In genomic region chr6:36897616-36898149, GRCm38 (mm10) we compare ENCODE assay signal across 34 mouse cellular contexts.
DNase-seq lines count a peak whose midpoint lies in the region; ATAC-seq lines count a peak whose summit lies in the region.
"Had no signal": no experiment of that assay in that cellular context is flagged by ENCODE, and none has a peak within 500 bp of the region (broad histone marks: within the 10 kb centered on the region; RNA-seq: fewer than 3 reads in every experiment).

No protein-coding gene starts in this region.

- H3K9ac ChIP-seq in intestine, embryonic 14.5 days (ENCODE audit: low read length), result no peak overlapping the region
- no peak overlapping the region for H3K9ac ChIP-seq in intestine, embryonic 15.5 days
- no peak overlapping the region for H3K9ac ChIP-seq in limb, embryonic 11.5 days (ENCODE audit: low read length)
- H3K9ac ChIP-seq: forebrain, embryonic 15.5 days; heart, embryonic 15.5 days; liver, embryonic 14.5 days; lung, embryonic 15.5 days; midbrain, embryonic 12.5 days; neural tube, embryonic 12.5 days had no signal

- H3K4me1 ChIP-seq in intestine, embryonic 14.5 days (replicated peaks; ENCODE audit: control insufficient read depth, insufficient read depth, low read length), result peaks cover 3% of the 10 kb centered on the region; the same call in 1 of the 2 replicates
- no peaks in the 10 kb centered on the region for H3K4me1 ChIP-seq in intestine, embryonic 15.5 days (replicated peaks)
- 0 out of 2 replicates have a peak, but pooled peaks cover 2% of the 10 kb centered on the region for H3K4me1 ChIP-seq in limb, embryonic 11.5 days (ENCODE audit: control insufficient read depth, insufficient read depth, low read length)
- H3K4me1 ChIP-seq in limb, embryonic 10.5 days, result peaks cover 33% of the 10 kb centered on the region
- H3K4me1 ChIP-seq: forebrain, embryonic 15.5 days; megakaryocyte, embryonic 14.5 days had no signal

- 38% methylated on average over 3 of the region's 3 CpGs for WGBS in intestine, embryonic 14.5 days
- 40% methylated on average over 3 of the region's 3 CpGs for WGBS in intestine, embryonic 15.5 days
- 10% methylated on average over 3 of the region's 3 CpGs for WGBS in limb, embryonic 11.5 days
- 22% methylated on average over 3 of the region's 3 CpGs for WGBS in limb, embryonic 10.5 days

- no peaks in the 10 kb centered on the region for H3K9me3 ChIP-seq in intestine, embryonic 14.5 days (ENCODE audit: control insufficient read depth, low read length)
- no peaks in the 10 kb centered on the region for H3K9me3 ChIP-seq in intestine, embryonic 15.5 days
- H3K9me3 ChIP-seq in limb, embryonic 11.5 days (ENCODE audit: control insufficient read depth, low read length), result no peaks in the 10 kb centered on the region
- no peaks in the 10 kb centered on the region for H3K9me3 ChIP-seq in limb, embryonic 10.5 days (replicated peaks)
- H3K9me3 ChIP-seq: forebrain, embryonic 15.5 days; heart, embryonic 15.5 days; lung, embryonic 15.5 days; megakaryocyte, embryonic 14.5 days; midbrain, embryonic 12.5 days; neural tube, embryonic 12.5 days had no signal

- no peak for ATAC-seq in intestine, embryonic 14.5 days (replicated peaks; ENCODE audit: low FRiP score, low TSS enrichment, low read depth)
- no peak for ATAC-seq in intestine, embryonic 15.5 days
- ATAC-seq in limb, embryonic 11.5 days (ENCODE audit: insufficient number of reproducible peaks, low FRiP score, low TSS enrichment, low read depth), result 0 out of 2 replicates have a peak, but pooled peaks have one; percentile 32
- ATAC-seq: forebrain, embryonic 15.5 days; hindbrain, embryonic 16.5 days; intestine, postnatal 0 days had no signal

- peak; percentile 39 for DNase-seq in embryo, embryonic 10.5 days (ENCODE audit: low spot score)
- DNase-seq in embryo, embryonic 9.5 days (ENCODE audit: extremely low spot score), result no peak
- DNase-seq in intestine, embryonic 14.5 days (ENCODE audit: low spot score), result no peak
- no peak for DNase-seq in limb, embryonic 11.5 days (ENCODE audit: low spot score)
- DNase-seq in limb, embryonic 10.5 days (ENCODE audit: low spot score), result no peak
- peak; percentile 63 for DNase-seq in hindlimb bud, embryonic 11.5 days (ENCODE audit: extremely low spot score, low read depth, low spot score)
- no peak for DNase-seq in MN1 (ENCODE audit: low spot score)
- DNase-seq: adrenal gland, adult 8-10 months; cerebellum, adult 8-10 months; cerebellum, postnatal 25 days; gastrocnemius, adult 2 months; gastrocnemius, postnatal 36 days; heart, adult 2 months; kidney, postnatal 10 days; liver; lung, postnatal 4 days; right cerebral cortex, adult 18-20 months; spleen, adult 18-20 months; thymus, adult 2 months; thymus, postnatal 36 days had no signal

- no peak overlapping the region for H3K4me2 ChIP-seq in intestine, embryonic 14.5 days (ENCODE audit: low read length)
- no peak overlapping the region for H3K4me2 ChIP-seq in intestine, embryonic 15.5 days (replicated peaks)
- no peak overlapping the region for H3K4me2 ChIP-seq in limb, embryonic 11.5 days (ENCODE audit: low read depth, severe bottlenecking)
- H3K4me2 ChIP-seq: forebrain, embryonic 15.5 days; heart, embryonic 15.5 days; lung, embryonic 15.5 days; midbrain, embryonic 12.5 days; neural tube, embryonic 12.5 days had no signal

- peak overlapping the region; percentile 38; the same call in 1 of the 2 replicates for H3K27ac ChIP-seq in intestine, embryonic 14.5 days (ENCODE audit: low read depth)
- no peak overlapping the region for H3K27ac ChIP-seq in intestine, embryonic 15.5 days
- no peak overlapping the region for H3K27ac ChIP-seq in limb, embryonic 11.5 days (replicated peaks; ENCODE audit: low read depth, low read length)
- no peak overlapping the region for H3K27ac ChIP-seq in limb, embryonic 10.5 days
- H3K27ac ChIP-seq: forebrain, embryonic 15.5 days; gastrocnemius, adult 2 months; heart, adult 2 months; layer of hippocampus, adult 2 months; left cerebral cortex, adult 2 months; liver, embryonic 14.5 days; lung, embryonic 15.5 days; midbrain, embryonic 12.5 days; neural tube, embryonic 12.5 days had no signal

- no peak overlapping the region for H3K4me3 ChIP-seq in intestine, embryonic 14.5 days (ENCODE audit: low read depth, low read length)
- H3K4me3 ChIP-seq in intestine, embryonic 15.5 days (replicated peaks), result no peak overlapping the region
- H3K4me3 ChIP-seq in limb, embryonic 11.5 days (ENCODE audit: low read depth, low read length), result no peak overlapping the region
- no peak overlapping the region for H3K4me3 ChIP-seq in limb, embryonic 10.5 days
- H3K4me3 ChIP-seq: forebrain, embryonic 15.5 days; gastrocnemius, adult 2 months; heart, adult 2 months; heart, embryonic 15.5 days; layer of hippocampus, adult 2 months; left cerebral cortex, adult 2 months; lung, embryonic 15.5 days; megakaryocyte, embryonic 14.5 days; midbrain, embryonic 12.5 days; myocyte; neural tube, embryonic 12.5 days had no signal

- H3K27me3 ChIP-seq in intestine, embryonic 14.5 days (replicated peaks; ENCODE audit: control insufficient read depth, insufficient read depth, low read length), result no peaks in the 10 kb centered on the region
- no peaks in the 10 kb centered on the region for H3K27me3 ChIP-seq in intestine, embryonic 15.5 days (replicated peaks)
- no peaks in the 10 kb centered on the region for H3K27me3 ChIP-seq in limb, embryonic 11.5 days (ENCODE audit: control insufficient read depth, insufficient read depth, low read length)
- no peaks in the 10 kb centered on the region for H3K27me3 ChIP-seq in limb, embryonic 10.5 days (ENCODE audit: low read depth, poor library complexity, severe bottlenecking)
- H3K27me3 ChIP-seq: CH12.LX; forebrain, embryonic 15.5 days; heart, embryonic 15.5 days; megakaryocyte, embryonic 14.5 days; midbrain, embryonic 12.5 days; neural tube, embryonic 12.5 days had no signal

- no peaks in the 10 kb centered on the region for H3K36me3 ChIP-seq in intestine, embryonic 14.5 days (ENCODE audit: control insufficient read depth, insufficient read depth, low read length)
- no peaks in the 10 kb centered on the region for H3K36me3 ChIP-seq in intestine, embryonic 15.5 days
- no peaks in the 10 kb centered on the region for H3K36me3 ChIP-seq in limb, embryonic 11.5 days (ENCODE audit: control insufficient read depth, insufficient read depth, low read length)
- H3K36me3 ChIP-seq in limb, embryonic 10.5 days, result no peaks in the 10 kb centered on the region
- H3K36me3 ChIP-seq: forebrain, embryonic 15.5 days; heart, embryonic 15.5 days; lung, embryonic 15.5 days; midbrain, embryonic 12.5 days; neural tube, embryonic 12.5 days had no signal

Comparison
In these comparisons a context has a peak if more than half of its experiments do, and no peak if none do; other contexts are left out.
1. DNase-seq: peak in embryo, embryonic 10.5 days (single experiment) and hindlimb bud, embryonic 11.5 days (single experiment); none in embryo, embryonic 9.5 days (single experiment), intestine, embryonic 14.5 days (single experiment), limb, embryonic 11.5 days (single experiment), limb, embryonic 10.5 days (single experiment) and MN1 (single experiment).